Mouse (Mus musculus): ENCODE data around the gene Gm13277. TPM values are rescaled to one million over a fixed set of nuclear protein-coding genes. Genes with fewer than 3 reads are reported as not detected.
"Not testable (repeated sequence)": the region's sequence is repeated elsewhere in the genome, so short reads cannot be mapped to it uniquely, and the experiment has no call there.

Gene Gm13277
- polyA plus RNA-seq, 1 experiment from 2014 or later: not detected

DNA sequence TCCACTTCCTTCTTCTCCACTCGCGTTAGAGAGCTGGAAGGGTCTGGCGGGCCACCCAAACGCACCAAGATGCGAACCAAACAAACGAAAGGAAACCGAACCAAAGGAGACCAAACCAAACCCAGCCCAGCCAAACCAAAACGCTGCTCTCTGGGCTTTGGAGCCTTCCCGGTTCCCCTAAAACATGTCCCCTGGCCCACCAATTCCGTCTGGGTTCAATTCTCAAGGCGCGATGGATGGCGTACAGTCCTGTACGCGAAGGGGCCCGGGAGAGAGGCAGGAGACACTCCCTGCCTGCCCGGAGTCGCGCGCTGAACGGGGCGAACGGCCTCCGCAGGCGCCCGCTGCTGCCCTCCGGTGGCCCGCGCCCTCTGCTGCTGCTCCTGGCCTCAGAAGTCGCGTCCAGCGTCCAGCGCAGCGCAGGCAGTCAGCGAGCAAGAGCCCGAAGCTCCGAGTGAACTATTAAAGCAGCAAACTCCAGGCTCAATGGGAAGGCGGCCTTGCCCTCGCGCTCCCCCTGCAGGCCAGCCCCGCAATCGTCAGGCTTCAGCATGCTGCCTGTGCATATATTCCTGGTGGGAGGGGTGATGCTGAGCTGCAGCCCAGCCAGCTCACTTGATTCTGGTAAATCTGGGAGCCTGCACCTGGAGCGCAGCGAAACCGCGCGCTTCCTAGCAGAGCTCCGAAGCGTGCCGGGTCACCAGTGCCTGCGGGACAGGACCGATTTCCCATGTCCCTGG, 5.7 kb downstream of the Gm13277 start, which contains the start of gene Gm13275:
Gm13275 (plus strand) TSS at position 552 of the 740 bp plus-strand sequence.
- 0% methylated on average over 16 of the region's 52 CpGs for WGBS
- H3K4me1 ChIP-seq; H3K4me3 ChIP-seq; ATAC-seq (ENCODE audit: insufficient number of reproducible peaks, low FRiP score, low TSS enrichment, low read depth); H3K27ac ChIP-seq; H3K9ac ChIP-seq; H3K36me3 ChIP-seq; H3K9me3 ChIP-seq; H3K27me3 ChIP-seq; H3K4me2 ChIP-seq: not testable (repeated sequence)

GRCm38 (mm10) chr4:88797097-88797496, 8.7 kb downstream of the Gm13277 start, which contains the start of gene Gm13279:
Gm13279 (plus strand) TSS chr4:88797397.
- H3K4me1 ChIP-seq; H3K36me3 ChIP-seq; H3K9me3 ChIP-seq; H3K4me2 ChIP-seq; H3K9ac ChIP-seq; H3K27ac ChIP-seq; ATAC-seq (ENCODE audit: insufficient number of reproducible peaks, low FRiP score, low TSS enrichment, low read depth); H3K4me3 ChIP-seq; H3K27me3 ChIP-seq: not testable (repeated sequence)
- WGBS: no CpG with 5 or more reads among the region's 28 CpGs

- not testable (repeated sequence) for H3K4me1 ChIP-seq; H3K27ac ChIP-seq; H3K27me3 ChIP-seq; ATAC-seq (ENCODE audit: insufficient number of reproducible peaks, low FRiP score, low TSS enrichment, low read depth); H3K9me3 ChIP-seq; H3K36me3 ChIP-seq; H3K4me3 ChIP-seq; H3K4me2 ChIP-seq; H3K9ac ChIP-seq
- 13% methylated on average over 5 of the region's 7 CpGs for WGBS
These were observed 10.9 kb downstream of the Gm13277 start, which contains the start of gene Gm13285 for GRCm38 (mm10) chr4:88799365-88799764. Gm13285 (plus strand) TSS chr4:88799665.

DNA sequence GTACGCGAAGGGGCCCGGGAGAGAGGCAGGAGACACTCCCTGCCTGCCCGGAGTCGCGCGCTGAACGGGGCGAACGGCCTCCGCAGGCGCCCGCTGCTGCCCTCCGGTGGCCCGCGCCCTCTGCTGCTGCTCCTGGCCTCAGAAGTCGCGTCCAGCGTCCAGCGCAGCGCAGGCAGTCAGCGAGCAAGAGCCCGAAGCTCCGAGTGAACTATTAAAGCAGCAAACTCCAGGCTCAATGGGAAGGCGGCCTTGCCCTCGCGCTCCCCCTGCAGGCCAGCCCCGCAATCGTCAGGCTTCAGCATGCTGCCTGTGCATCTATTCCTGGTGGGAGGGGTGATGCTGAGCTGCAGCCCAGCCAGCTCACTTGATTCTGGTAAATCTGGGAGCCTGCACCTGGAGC, 14.5 kb downstream of the Gm13277 start, which contains the start of gene Gm13287:
Gm13287 (plus strand) TSS at position 301 of the 400 bp plus-strand sequence.
- ATAC-seq (ENCODE audit: insufficient number of reproducible peaks, low FRiP score, low TSS enrichment, low read depth); H3K27ac ChIP-seq; H3K36me3 ChIP-seq; H3K4me3 ChIP-seq; H3K4me1 ChIP-seq; H3K27me3 ChIP-seq; H3K4me2 ChIP-seq; H3K9ac ChIP-seq; H3K9me3 ChIP-seq: not testable (repeated sequence)
- no CpG with 5 or more reads among the region's 29 CpGs for WGBS

DNA sequence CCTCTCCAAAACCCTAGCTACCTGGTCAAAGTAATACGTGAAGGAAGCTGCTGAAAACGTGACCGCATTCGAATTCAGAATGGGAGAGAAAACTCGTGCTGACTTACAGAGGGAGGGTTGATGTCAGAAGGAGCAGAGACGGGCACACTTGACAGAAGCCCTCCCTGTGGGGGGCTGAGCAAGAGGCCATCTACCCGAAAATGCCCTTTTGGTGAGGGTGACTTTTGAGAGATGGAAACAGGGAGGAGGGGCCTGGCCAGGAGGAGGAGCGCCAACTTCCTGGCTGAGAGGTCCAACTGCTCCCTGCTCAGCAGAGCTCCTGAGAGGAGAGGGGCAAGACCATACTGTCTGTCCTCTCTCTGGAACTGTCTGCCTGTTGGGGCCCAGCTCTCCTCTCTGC, 16.8 kb downstream of the Gm13277 start, which contains the start of gene Gm13288:
Gm13288 (plus strand) TSS at position 301 of the 400 bp plus-strand sequence.
- not testable (repeated sequence) for H3K27me3 ChIP-seq; ATAC-seq (ENCODE audit: insufficient number of reproducible peaks, low FRiP score, low TSS enrichment, low read depth); H3K36me3 ChIP-seq; H3K4me1 ChIP-seq; H3K9ac ChIP-seq; H3K9me3 ChIP-seq; H3K27ac ChIP-seq
- Histone ChIP-seq H3K4me3 (peak within 1 kb of the TSS; percentile 30), H3K4me2 (0 out of 2 replicates have a peak within 1 kb of the TSS, but pooled peaks have one; percentile 30)
- WGBS: no CpG with 5 or more reads among the region's 8 CpGs

DNA sequence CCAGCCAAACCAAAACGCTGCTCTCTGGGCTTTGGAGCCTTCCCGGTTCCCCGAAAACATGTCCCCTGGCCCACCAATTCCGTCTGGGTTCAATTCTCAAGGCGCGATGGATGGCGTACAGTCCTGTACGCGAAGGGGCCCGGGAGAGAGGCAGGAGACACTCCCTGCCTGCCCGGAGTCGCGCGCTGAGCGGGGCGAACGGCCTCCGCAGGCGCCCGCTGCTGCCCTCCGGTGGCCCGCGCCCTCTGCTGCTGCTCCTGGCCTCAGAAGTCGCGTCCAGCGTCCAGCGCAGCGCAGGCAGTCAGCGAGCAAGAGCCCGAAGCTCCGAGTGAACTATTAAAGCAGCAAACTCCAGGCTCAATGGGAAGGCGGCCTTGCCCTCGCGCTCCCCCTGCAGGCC, 17.3 kb downstream of the Gm13277 start:
- H3K4me2 ChIP-seq: 0 out of 2 replicates have a peak overlapping the region, but pooled peaks have one; percentile 30
- not testable (repeated sequence) for H3K9ac ChIP-seq; H3K27ac ChIP-seq; H3K36me3 ChIP-seq; H3K9me3 ChIP-seq; ATAC-seq (ENCODE audit: insufficient number of reproducible peaks, low FRiP score, low TSS enrichment, low read depth); H3K27me3 ChIP-seq; H3K4me1 ChIP-seq
- peak overlapping the region; percentile 30 for H3K4me3 ChIP-seq
- 0% methylated on average over 7 of the region's 34 CpGs for WGBS

DNA sequence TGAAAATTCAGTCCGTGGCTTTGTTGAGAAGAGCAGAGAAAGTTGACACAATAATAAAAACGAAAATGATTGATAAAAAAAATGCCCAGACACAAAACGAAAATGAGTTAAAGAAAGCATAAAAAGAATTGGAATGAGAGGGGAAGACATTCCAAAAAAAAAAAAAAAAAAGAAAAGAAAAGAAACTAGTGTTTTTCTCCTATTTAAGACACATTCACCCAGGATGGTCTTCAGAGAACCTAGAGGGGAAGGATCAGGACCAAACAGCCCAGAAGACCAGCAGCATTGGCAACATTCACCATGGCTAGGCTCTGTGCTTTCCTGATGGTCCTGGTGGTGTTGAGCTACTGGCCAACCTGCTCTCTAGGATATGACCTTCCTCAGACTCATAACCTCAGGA, 27.5 kb downstream of the Gm13277 start, which contains the start of gene Ifna7:
Ifna7 (plus strand) TSS at position 301 of the 400 bp plus-strand sequence.
- Histone ChIP-seq H3K27me3 (no peaks in the 10 kb centered on the region), H3K4me1 (no peaks in the 10 kb centered on the region), H3K9ac (no peak within 1 kb of the TSS), H3K36me3 (no peaks in the 10 kb centered on the region), H3K9me3 (no peaks in the 10 kb centered on the region), H3K4me3 (no peak within 1 kb of the TSS), H3K27ac (no peak within 1 kb of the TSS), H3K4me2 (no peak within 1 kb of the TSS)
- 54% methylated on average over 3 of the region's 3 CpGs for WGBS
- no peak for ATAC-seq (ENCODE audit: insufficient number of reproducible peaks, low FRiP score, low TSS enrichment, low read depth)

- no peak within 1 kb of the TSS for H3K27ac ChIP-seq
- no peak within 1 kb of the TSS for H3K4me2 ChIP-seq
- WGBS: 73% methylated on average over 1 of the region's 1 CpGs
- ATAC-seq (ENCODE audit: insufficient number of reproducible peaks, low FRiP score, low TSS enrichment, low read depth): no peak
- H3K4me1 ChIP-seq: no peaks in the 10 kb centered on the region
- H3K9me3 ChIP-seq: no peaks in the 10 kb centered on the region
- H3K27me3 ChIP-seq: no peaks in the 10 kb centered on the region
- no peaks in the 10 kb centered on the region for H3K36me3 ChIP-seq
- H3K4me3 ChIP-seq: no peak within 1 kb of the TSS
- H3K9ac ChIP-seq: no peak within 1 kb of the TSS
These were observed 31.2 kb downstream of the Gm13277 start, which contains the start of gene Ifna11 for GRCm38 (mm10) chr4:88819659-88820058. Ifna11 (plus strand) TSS chr4:88819959.

- Histone ChIP-seq H3K27ac (no peak overlapping the region), H3K27me3 (no peaks in the 10 kb centered on the region), H3K4me1 (no peaks in the 10 kb centered on the region), H3K9me3 (no peaks in the 10 kb centered on the region), H3K4me3 (no peak overlapping the region), H3K36me3 (no peaks in the 10 kb centered on the region), H3K9ac (no peak overlapping the region), H3K4me2 (no peak overlapping the region)
- no peak for ATAC-seq (ENCODE audit: insufficient number of reproducible peaks, low FRiP score, low TSS enrichment, low read depth)
- 20% methylated on average over 4 of the region's 4 CpGs for WGBS
These were observed 34.6 kb downstream of the Gm13277 start for GRCm38 (mm10) chr4:88822995-88823394.

DNA sequence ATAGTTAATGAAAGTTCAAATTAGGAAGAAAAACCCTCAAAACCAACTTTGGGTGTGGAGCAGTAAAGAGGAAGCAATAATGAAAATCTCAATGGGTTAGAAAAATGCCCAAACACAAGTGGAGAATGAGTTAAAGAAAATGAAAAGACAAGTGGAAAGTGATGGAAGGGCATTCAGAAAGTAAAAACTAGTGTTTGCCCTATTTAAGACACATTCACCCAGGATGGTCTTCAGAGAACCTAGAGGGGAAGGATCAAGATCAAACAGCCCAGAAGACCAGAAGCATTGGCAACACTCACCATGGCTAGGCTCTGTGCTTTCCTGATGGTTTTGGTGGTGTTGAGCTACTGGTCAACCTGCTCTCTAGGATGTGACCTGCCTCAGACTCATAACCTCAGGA, 38.7 kb downstream of the Gm13277 start, which contains the start of gene Ifna6:
Ifna6 (plus strand) TSS at position 301 of the 400 bp plus-strand sequence.
- not testable (repeated sequence) for H3K4me2 ChIP-seq; H3K4me1 ChIP-seq; H3K9ac ChIP-seq; H3K27ac ChIP-seq; H3K4me3 ChIP-seq; H3K9me3 ChIP-seq; ATAC-seq (ENCODE audit: insufficient number of reproducible peaks, low FRiP score, low TSS enrichment, low read depth); H3K36me3 ChIP-seq; H3K27me3 ChIP-seq

DNA sequence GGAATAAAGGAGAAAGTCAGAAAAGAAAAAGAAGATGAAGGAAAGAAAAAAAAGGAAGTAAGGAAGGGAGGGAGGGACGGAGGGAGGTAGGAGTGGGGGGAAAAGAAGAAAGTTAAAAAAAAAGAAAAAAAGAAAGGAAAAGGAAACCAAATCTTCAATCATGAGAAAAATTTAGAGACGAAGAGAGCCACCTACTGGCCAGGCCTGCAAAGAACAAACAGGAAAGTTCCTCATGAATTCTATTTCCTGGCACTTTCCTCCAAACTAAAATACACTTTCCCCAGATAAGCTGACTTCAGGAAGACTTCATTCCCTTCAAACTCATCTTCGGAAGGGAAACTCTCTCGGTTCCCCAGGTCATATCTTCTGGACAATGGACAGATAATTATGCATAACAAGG, 42.1 kb downstream of the Gm13277 start:
- no peaks in the 10 kb centered on the region for H3K36me3 ChIP-seq
- no peak overlapping the region for H3K27ac ChIP-seq
- no peaks in the 10 kb centered on the region for H3K4me1 ChIP-seq
- no peaks in the 10 kb centered on the region for H3K9me3 ChIP-seq
- no peak overlapping the region for H3K4me2 ChIP-seq
- no peaks in the 10 kb centered on the region for H3K27me3 ChIP-seq
- no peak overlapping the region for H3K9ac ChIP-seq
- WGBS: 23% methylated on average over 4 of the region's 4 CpGs
- H3K4me3 ChIP-seq: no peak overlapping the region
- no peak for ATAC-seq (ENCODE audit: insufficient number of reproducible peaks, low FRiP score, low TSS enrichment, low read depth)

- H3K4me2 ChIP-seq; H3K27me3 ChIP-seq; H3K9ac ChIP-seq; H3K9me3 ChIP-seq; ATAC-seq (ENCODE audit: insufficient number of reproducible peaks, low FRiP score, low TSS enrichment, low read depth); H3K36me3 ChIP-seq; H3K4me1 ChIP-seq; H3K4me3 ChIP-seq; H3K27ac ChIP-seq: not testable (repeated sequence)
- 68% methylated on average over 1 of the region's 1 CpGs for WGBS
These were observed 46.8 kb downstream of the Gm13277 start, which contains the start of gene Ifna5 for GRCm38 (mm10) chr4:88835225-88835624. Ifna5 (plus strand) TSS chr4:88835525.

All from limb, embryonic 15.5 days (tissue).